Mouse (Mus musculus) heart, postnatal 36 days (tissue): ENCODE measurements around the gene Pex16. TPM values are rescaled to one million over a fixed set of nuclear protein-coding genes. Genes with fewer than 3 reads are reported as not detected.

Source experiments
- DNase-seq, 2 experiments: peaks; one replicate each; pipeline ENCODE4 v3.0.0; 2021 to 2022
- intact Hi-C: fragments of 180-260 bp; cut with DNase I; formaldehyde crosslinking; loops from one replicate; pipeline ENCODE4 v1.15.1; 2025
- total RNA-seq, 2 experiments: library from RNA; stranded (reverse); gene quantifications; 2 replicates each; pipeline ENCODE4 v1.2.3; 2021

Gene Pex16
- total RNA-seq, 2 experiments from 2014 or later = 25.8 to 28.9 TPM

DNA sequence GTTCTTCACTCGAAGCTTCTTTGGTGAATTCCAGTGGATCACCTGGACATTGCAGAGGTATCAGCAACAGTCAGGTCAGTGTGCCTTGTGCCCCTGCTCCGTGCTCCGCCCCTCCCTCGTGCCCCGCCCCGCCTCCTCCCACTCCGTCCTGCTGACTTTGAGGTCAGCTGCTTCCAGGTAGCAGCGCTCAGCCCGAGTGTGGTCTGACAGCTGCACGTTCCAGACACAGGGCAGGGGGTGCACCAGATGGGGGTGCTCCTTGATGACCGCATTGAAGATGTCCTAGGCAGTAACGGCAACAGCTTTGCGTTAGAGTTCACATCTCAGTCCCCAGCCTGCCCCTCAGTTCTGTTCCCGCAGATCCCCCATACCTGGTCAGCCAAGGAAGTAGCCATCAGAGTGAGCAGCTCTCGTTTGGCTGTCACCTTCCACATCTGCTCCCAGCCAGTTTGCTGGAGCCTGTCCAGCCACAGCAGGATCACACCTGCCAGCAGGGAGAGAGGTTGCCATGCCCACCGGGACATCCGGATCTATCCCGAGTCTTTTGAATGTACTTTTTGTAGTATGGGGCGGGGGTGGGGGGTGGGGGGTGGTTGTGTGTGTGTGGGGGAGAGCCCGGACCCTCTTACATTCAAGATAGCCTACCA, 7.0 kb upstream of the Pex16 start:
- DNase-seq = no peak
- intact Hi-C loops = no loop called here

GRCm38 (mm10) chr2:92370375-92370774, 4.1 kb upstream of the Pex16 start:
- DNase-seq = no peak
- intact Hi-C loops = no loop called here

DNA sequence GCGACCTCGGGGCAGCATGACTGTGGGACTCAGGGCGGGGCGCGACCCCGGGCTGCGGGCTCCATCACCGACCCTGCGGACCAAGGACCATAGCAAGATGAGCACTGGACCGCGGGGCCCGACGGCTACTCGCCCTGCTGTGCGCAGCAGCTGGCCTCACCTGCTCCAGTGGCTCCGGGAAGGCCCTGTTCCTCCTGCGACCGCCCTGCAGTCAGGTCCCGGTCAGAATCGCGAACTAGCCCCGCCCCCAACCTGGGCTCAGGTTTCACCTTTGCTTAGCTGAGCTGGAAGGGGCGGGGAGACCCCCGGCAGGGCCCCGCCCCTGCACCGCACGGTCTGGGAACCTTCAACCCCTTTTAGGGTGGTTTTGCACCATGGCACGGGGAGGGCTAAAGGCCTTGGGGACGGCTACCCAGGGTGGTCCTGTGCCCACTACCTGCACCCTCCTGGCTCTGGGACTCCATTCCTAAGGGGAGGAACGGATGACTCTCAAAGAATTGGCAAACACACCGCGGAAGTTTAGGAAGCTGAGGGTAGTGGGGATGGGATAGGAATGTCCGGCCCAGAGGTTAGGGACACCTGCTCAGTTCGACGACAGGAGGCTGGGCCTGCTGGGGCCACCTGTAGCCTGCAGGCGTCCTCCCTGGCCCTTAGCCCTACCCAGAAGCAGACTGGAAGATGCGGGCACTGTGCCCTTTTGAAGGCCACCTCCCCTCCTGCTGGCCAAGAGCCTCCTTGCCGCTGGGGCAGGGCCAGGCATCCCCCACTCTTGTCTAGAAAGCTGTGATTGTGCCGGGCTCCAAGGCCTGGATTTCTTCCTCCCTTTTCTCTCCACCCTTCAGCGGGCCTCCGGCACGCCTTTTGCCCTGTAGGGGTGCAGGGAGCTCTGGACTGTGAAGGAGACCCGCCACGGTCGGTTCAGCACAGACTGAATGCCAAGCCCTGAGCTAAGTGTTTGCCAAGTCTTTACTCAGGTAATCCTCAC, 3.4 kb upstream of the Pex16 start:
- no peak for DNase-seq
- intact Hi-C loops = no loop called here

- intact Hi-C loops = no loop called here
- DNase-seq = no peak
Observed at GRCm38 (mm10) chr2:92371971-92372690, 2.3 kb upstream of the Pex16 start.

- peak in 1 of 2 experiments; percentile 35 for DNase-seq
- intact Hi-C loops = no loop called here
Observed at GRCm38 (mm10) chr2:92372767-92373436, 1.6 kb upstream of the Pex16 start.

GRCm38 (mm10) chr2:92373437-92373813, 1.1 kb upstream of the Pex16 start:
- DNase-seq = no peak
- intact Hi-C loops = no loop called here

GRCm38 (mm10) chr2:92375099-92375623, 685 bp downstream of the Pex16 start:
- DNase-seq = peak; percentile 95
- intact Hi-C loops = loop anchor here (2.0 kb wide), 1 partner anchor 64 kb away; no protein-coding TSS in a partner anchor

DNA sequence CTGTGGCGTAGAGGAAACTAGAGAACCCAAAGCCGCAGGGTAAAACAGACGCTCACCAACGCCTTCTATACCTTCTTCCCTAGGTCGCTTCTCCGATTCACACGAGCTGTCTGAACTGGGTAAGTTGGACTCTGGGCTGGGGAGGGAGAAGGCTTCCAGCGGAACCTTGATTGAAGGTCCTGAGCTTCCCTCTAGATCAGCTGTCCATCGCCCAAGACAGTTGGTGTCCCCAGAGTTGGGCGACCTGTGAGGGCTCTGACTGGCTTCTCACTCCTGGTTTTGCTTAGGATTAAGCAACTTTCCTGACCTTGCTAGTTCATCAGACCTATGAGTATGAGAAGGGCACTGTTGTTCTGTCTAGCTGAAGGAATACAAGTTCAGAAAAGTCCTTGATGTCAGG, 1.3 kb downstream of the Pex16 start:
- no peak for DNase-seq
- intact Hi-C loops = loop anchor here (2.0 kb wide), 1 partner anchor 63 kb away; no protein-coding TSS in a partner anchor

GRCm38 (mm10) chr2:92376300-92376699, 1.8 kb downstream of the Pex16 start:
- intact Hi-C loops = no loop called here
- no peak for DNase-seq

- intact Hi-C loops = no loop called here
- DNase-seq = no peak
Observed at GRCm38 (mm10) chr2:92377320-92377719, 2.8 kb downstream of the Pex16 start.

DNA sequence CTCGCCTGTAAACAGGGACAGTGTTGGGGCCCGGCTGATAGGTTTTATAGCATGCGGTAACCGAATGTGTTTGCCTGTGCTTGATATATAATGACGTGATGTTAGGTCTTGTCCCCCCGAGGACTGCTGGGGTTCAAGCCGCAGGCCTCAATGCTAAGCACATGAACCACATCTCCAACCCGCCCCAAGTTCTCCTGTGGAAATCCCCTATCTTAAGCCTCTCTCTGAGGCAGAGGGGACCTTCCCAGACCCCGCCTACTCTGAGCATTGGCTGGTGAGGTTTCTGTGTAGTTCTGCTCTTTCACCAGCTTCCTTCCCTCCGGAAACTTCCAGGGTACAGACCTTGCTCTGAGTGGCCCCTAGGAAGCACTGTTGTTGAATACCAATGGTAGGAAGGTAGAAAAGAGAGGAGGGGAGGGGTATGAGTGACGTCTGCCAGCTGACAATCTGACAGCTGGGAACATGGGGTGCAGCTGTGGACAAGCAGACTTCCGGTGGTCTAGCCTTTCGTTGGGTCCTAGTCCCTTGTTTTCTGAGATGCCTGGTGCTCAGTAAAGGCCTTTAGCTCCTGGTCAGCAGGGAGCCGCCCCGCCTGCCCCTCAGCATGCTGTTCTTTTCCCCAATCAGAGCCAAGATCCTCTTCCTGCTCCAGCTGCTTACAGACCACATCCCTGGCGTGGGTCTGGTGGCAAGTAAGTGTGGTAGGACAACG, 5.5 kb downstream of the Pex16 start:
- no peak for DNase-seq
- intact Hi-C loops = no loop called here

- intact Hi-C loops = no loop called here
- no peak for DNase-seq
Observed at GRCm38 (mm10) chr2:92380495-92381050, 6.1 kb downstream of the Pex16 start.

DNA sequence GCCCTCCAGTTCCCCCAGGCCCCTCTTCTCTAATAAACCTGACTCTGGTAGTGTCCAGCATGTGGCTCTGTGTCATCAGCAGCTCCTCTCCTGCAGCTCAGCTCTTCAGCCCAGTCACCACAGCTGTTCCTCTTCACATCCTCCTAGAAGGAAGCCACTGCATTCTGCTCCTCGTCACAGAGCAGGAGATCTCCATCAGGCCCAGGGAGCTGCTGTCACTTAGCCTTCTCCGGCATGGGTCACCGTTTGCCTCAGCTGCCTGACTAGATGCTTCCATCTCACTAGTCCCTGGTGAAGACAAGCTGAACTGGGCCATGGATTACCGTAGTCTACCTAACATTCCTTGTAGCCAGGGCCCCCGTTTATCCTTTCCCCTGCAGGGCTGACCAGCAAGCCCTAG, 6.7 kb downstream of the Pex16 start:
- intact Hi-C loops = no loop called here
- DNase-seq = no peak

- intact Hi-C loops = no loop called here
- no peak for DNase-seq
Observed at GRCm38 (mm10) chr2:92381901-92382588, 7.6 kb downstream of the Pex16 start, which contains the start of gene 1700029I15Rik. 1700029I15Rik (plus strand) TSS chr2:92382538.

GRCm38 (mm10) chr2:92382759-92383158, 8.3 kb downstream of the Pex16 start:
- intact Hi-C loops = no loop called here
- DNase-seq = no peak

- intact Hi-C loops = no loop called here
- no peak for DNase-seq
Observed at GRCm38 (mm10) chr2:92384101-92384500, 9.6 kb downstream of the Pex16 start.

GRCm38 (mm10) chr2:92385113-92386051, 10.9 kb downstream of the Pex16 start:
- DNase-seq = no peak

More at GRCm38 (mm10) chr2:92385113-92386051, 10.9 kb downstream of the Pex16 start:
- intact Hi-C loops = no loop called here
